Mouse (Mus musculus) ES-E14 (cell line): Measurements from ENCODE around the gene Serpina5. TPM values are rescaled to one million over a fixed set of nuclear protein-coding genes. Genes with fewer than 3 reads are reported as not detected.
"Not testable (repeated sequence)": the region's sequence is repeated elsewhere in the genome, so short reads cannot be mapped to it uniquely, and the experiment has no call there.

ENCODE experiments used
- DNase-seq: peaks from one replicate; pipeline ENCODE4 v3.0.0-alpha.2; 2013; ENCODE audit warnings: low read depth, low spot score
- H3K27ac ChIP-seq: 2 replicates; pipeline ENCODE4 v1.5.1; 2012; ENCODE audit warnings: low read depth, mild to moderate bottlenecking, low read length, moderate library complexity, mixed read lengths; ENCODE audit not compliant: poor library complexity, insufficient read depth, severe bottlenecking
- H3K36me3 ChIP-seq: 2 replicates; pipeline ENCODE4 v1.6.1; 2012; ENCODE audit warnings: mild to moderate bottlenecking, low read length, moderate library complexity, mixed read lengths; ENCODE audit not compliant: control insufficient read depth, poor library complexity, insufficient read depth, severe bottlenecking
- H3K4me1 ChIP-seq, 2 experiments: fragments of 150-350 bp in 1 of 2; sonication (generic) in 1 of 2; 2 replicates each; pipeline ENCODE4 v1.6.1; 2012; ENCODE audit warnings: low read length in 2 of 2, mild to moderate bottlenecking in 1 of 2, mixed read lengths in 1 of 2; ENCODE audit not compliant: control insufficient read depth in 2 of 2, insufficient read depth in 2 of 2, poor library complexity in 1 of 2
- H3K4me3 ChIP-seq, 2 experiments: fragments of 150-350 bp in 1 of 2; sonication (generic) in 1 of 2; 2 replicates each; pipeline ENCODE4 v1.5.1; 2012; ENCODE audit warnings: low read length in 2 of 2, low read depth in 1 of 2, mild to moderate bottlenecking in 1 of 2, mixed read lengths in 1 of 2; ENCODE audit not compliant: insufficient read depth in 1 of 2, poor library complexity in 1 of 2, severe bottlenecking in 1 of 2
- H3K9ac ChIP-seq: 2 replicates; pipeline ENCODE4 v1.6.1; 2012; ENCODE audit warnings: low read depth, mild to moderate bottlenecking, low read length, mixed read lengths; ENCODE audit not compliant: poor library complexity, insufficient read depth, severe bottlenecking
- H3K9me3 ChIP-seq: fragments of 150-350 bp; sonication (generic); 2 replicates; pipeline ENCODE4 v1.6.1; 2012; ENCODE audit warnings: low read depth, mild to moderate bottlenecking, low read length; ENCODE audit not compliant: control insufficient read depth, insufficient read depth
- CHD2 ChIP-seq: IDR thresholded peaks from 2 replicates; pipeline ENCODE4 v1.6.1; 2014; ENCODE audit warnings: mild to moderate bottlenecking, low read depth, low read length, inconsistent platforms
- HCFC1 ChIP-seq: IDR thresholded peaks from 2 replicates; pipeline ENCODE4 v1.6.1; 2012; ENCODE audit warnings: low read length, inconsistent platforms, borderline replicate concordance; ENCODE audit not compliant: insufficient read depth
- MAFK ChIP-seq: IDR thresholded peaks from 2 replicates; pipeline ENCODE4 v1.6.1; 2014; ENCODE audit warnings: mild to moderate bottlenecking, low read depth, low read length, inconsistent platforms; ENCODE audit not compliant: insufficient read depth
- ZC3H11A ChIP-seq: IDR thresholded peaks from 2 replicates; pipeline ENCODE4 v1.6.1; 2012; ENCODE audit warnings: low read depth, mild to moderate bottlenecking, inconsistent platforms, low read length, borderline replicate concordance
- ZNF384 ChIP-seq: IDR thresholded peaks from 2 replicates; pipeline ENCODE4 v1.6.1; 2012; ENCODE audit warnings: low read depth, low read length, inconsistent platforms
- in situ Hi-C, 2 experiments: fragments of 600-800 bp; cut with MboI; formaldehyde crosslinking; loops; one replicate each; pipeline ENCODE4 v1.15.1; 2025; ENCODE audit warnings: low sequenced_read_pairs in 2 of 2, inconsistent platforms in 1 of 2; ENCODE audit not compliant: unreplicated experiment in 2 of 2
- total RNA-seq: library from RNA; depleted of rRNA; stranded (reverse); fragments of 300-350 nt; gene quantifications from 2 replicates; pipeline ENCODE4 v1.2.3, GENCODE M21; 2012

The Serpina5 gene
- total RNA-seq, 1 experiment = not detected

GRCm38 (mm10) chr12:104091303-104091702, 9.6 kb upstream of the Serpina5 start:
- DNase-seq = no peak
- no peak for TF ChIP-seq HCFC1
- no peak for TF ChIP-seq ZNF384
- TF ChIP-seq MAFK = no peak
- no peak for TF ChIP-seq ZC3H11A
- TF ChIP-seq CHD2 = no peak
- in situ Hi-C loops = no loop called here
- Histone ChIP-seq H3K4me1 (no peaks in the 10 kb centered on the region), H3K36me3 (no peaks in the 10 kb centered on the region), H3K4me3 (no peak overlapping the region), H3K9me3 (no peaks in the 10 kb centered on the region), H3K9ac (no peak overlapping the region), H3K27ac (no peak overlapping the region)

DNA sequence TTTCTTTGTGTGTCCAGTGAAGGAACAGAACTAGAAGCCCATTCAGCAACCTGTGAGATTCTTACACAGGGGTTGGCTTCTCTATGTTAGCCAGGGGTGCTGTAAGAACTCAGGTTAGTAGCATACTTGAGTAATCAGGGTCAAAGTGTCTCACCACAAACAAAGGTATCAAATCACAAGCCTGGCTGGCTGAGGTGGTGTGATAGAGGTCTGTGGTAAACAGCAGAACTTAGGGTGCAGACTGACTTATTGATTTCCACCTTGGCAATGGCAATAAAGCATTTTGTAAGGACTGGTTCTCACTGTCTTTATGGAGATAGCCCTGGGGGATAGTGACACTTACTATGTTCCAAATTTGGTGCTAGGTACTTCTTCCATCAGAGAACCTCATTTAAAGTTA, 4.9 kb downstream of the Serpina5 start:
- Histone ChIP-seq H3K36me3 (no peaks in the 10 kb centered on the region), H3K4me3 (no peak overlapping the region), H3K4me1 (no peaks in the 10 kb centered on the region), H3K9ac (no peak overlapping the region), H3K9me3 (no peaks in the 10 kb centered on the region), H3K27ac (no peak overlapping the region)
- no peak for TF ChIP-seq ZNF384
- DNase-seq = no peak
- in situ Hi-C loops = no loop called here

GRCm38 (mm10) chr12:104106919-104107318, 6.0 kb downstream of the Serpina5 start:
- no peak for TF ChIP-seq CHD2
- TF ChIP-seq ZC3H11A = no peak
- no peak for TF ChIP-seq MAFK
- no peak for TF ChIP-seq ZNF384
- TF ChIP-seq HCFC1 = no peak
- Histone ChIP-seq H3K9me3 (no peaks in the 10 kb centered on the region), H3K36me3 (no peaks in the 10 kb centered on the region), H3K27ac (no peak overlapping the region), H3K4me1 (no peaks in the 10 kb centered on the region), H3K9ac (no peak overlapping the region), H3K4me3 (no peak overlapping the region)
- DNase-seq = no peak
- in situ Hi-C loops = no loop called here

DNA sequence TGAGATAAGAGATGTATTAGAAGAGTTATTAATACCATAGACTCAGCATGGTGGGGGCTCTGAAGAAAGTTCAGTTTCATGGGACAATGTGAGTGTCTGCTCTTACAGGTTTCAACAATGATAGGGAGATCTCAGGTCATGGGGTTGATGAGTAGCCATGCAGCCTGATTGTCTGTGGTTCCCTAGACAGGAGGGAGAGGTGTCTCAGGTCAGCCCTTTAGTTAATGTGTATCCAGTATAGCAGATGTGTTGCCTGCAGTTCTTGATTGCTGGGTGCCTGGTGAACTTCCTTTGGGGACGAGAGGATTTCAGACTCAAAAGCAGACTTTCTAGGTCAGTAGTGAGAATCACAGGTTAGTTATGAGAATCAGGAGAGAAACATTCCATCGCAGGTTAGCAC, 7.6 kb downstream of the Serpina5 start:
- no peak for TF ChIP-seq CHD2
- no peak for TF ChIP-seq HCFC1
- TF ChIP-seq MAFK = no peak
- TF ChIP-seq ZNF384 = no peak
- TF ChIP-seq ZC3H11A = no peak
- no peak overlapping the region for H3K27ac ChIP-seq

DNA sequence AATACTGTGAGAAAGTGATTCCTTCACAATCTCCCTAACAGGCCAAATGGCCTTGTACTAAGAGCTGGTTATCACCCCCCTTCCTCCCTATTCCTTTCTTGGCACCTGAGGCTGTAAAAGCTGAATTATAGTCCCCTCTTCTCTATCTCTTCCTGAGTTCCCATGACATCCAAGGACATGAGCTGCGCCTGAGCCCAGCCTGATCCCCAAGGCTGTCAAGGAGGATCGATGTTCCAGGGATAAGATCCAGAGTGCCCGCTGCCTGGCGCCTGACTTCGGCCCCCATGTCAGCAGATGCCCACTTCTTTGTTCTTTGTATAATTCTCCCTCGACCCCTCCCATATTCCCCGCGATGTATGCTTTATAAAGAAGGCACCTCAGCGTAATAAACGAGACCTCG, 11.4 kb downstream of the Serpina5 start, which contains the start of gene Serpina3a:
Serpina3a (plus strand) TSS at position 392 of the 400 bp plus-strand sequence.
- H3K4me1 ChIP-seq, DNase-seq, H3K9ac ChIP-seq, H3K4me3 ChIP-seq, H3K36me3 ChIP-seq, H3K27ac ChIP-seq, in situ Hi-C loops, H3K9me3 ChIP-seq: not testable (repeated sequence)

More for the DNA sequence above, 7.6 kb downstream of the Serpina5 start:
- Histone ChIP-seq H3K36me3 (no peaks in the 10 kb centered on the region), H3K9ac (no peak overlapping the region), H3K4me3 (no peak overlapping the region), H3K9me3 (no peaks in the 10 kb centered on the region), H3K4me1 (no peaks in the 10 kb centered on the region)
- no peak for DNase-seq
- in situ Hi-C loops = no loop called here
